Mouse (Mus musculus) midbrain, embryonic 12.5 days (tissue): Measurements from ENCODE around the gene Cep128. TPM values are rescaled to one million over a fixed set of nuclear protein-coding genes. Genes with fewer than 3 reads are reported as not detected.

ENCODE experiments used
- ATAC-seq: fragments of 200-750 bp; cut with Nextera tagmentation; 2 replicates; pipeline ENCODE4 v1.8.0; 2017; ENCODE audit warnings: low read depth, moderate TSS enrichment, moderate library complexity; ENCODE audit not compliant: low FRiP score
- H3K27ac ChIP-seq: fragments of 300-500 bp; sonication (generic); replicated peaks from 2 replicates; pipeline ENCODE4 v1.5.1; 2016; ENCODE audit warnings: mild to moderate bottlenecking
- H3K27me3 ChIP-seq: fragments of 300-500 bp; sonication (generic); 2 replicates; pipeline ENCODE4 v1.6.1; 2016; ENCODE audit warnings: mild to moderate bottlenecking
- H3K36me3 ChIP-seq: fragments of 300-500 bp; sonication (generic); 2 replicates; pipeline ENCODE4 v1.6.1; 2016
- H3K4me1 ChIP-seq: fragments of 300-500 bp; sonication (generic); 2 replicates; pipeline ENCODE4 v1.6.1; 2016
- H3K4me2 ChIP-seq: fragments of 300-500 bp; sonication (generic); replicated peaks from 2 replicates; pipeline ENCODE4 v1.6.1; 2016; ENCODE audit warnings: mild to moderate bottlenecking, moderate library complexity
- H3K4me3 ChIP-seq: fragments of 300-500 bp; sonication (generic); 2 replicates; pipeline ENCODE4 v1.5.1; 2016; ENCODE audit warnings: mild to moderate bottlenecking
- H3K9ac ChIP-seq: fragments of 300-500 bp; sonication (generic); replicated peaks from 2 replicates; pipeline ENCODE4 v1.6.1; 2016; ENCODE audit warnings: mild to moderate bottlenecking, moderate library complexity
- H3K9me3 ChIP-seq: fragments of 300-500 bp; sonication (generic); 2 replicates; pipeline ENCODE4 v1.6.1; 2016; ENCODE audit warnings: mild to moderate bottlenecking
- WGBS: fragments of 180-500 bp; shearing (Covaris S2); methylation state at CpG from one replicate; pipeline ENCODE4 v1.1.7; 2016; 5-methylcytosine and 5-hydroxymethylcytosine counted together
- polyA plus RNA-seq: library from polyadenylated mRNA; unstranded; fragments of >200 nt; fragmentation: Nextera tagmentation; extraction: Ambion mirVana; gene quantifications from 2 replicates; pipeline ENCODE4 v1.2.1, GENCODE M21; 2016

The Cep128 gene
- polyA plus RNA-seq, 1 experiment from 2014 or later, result 8.5 TPM

DNA sequence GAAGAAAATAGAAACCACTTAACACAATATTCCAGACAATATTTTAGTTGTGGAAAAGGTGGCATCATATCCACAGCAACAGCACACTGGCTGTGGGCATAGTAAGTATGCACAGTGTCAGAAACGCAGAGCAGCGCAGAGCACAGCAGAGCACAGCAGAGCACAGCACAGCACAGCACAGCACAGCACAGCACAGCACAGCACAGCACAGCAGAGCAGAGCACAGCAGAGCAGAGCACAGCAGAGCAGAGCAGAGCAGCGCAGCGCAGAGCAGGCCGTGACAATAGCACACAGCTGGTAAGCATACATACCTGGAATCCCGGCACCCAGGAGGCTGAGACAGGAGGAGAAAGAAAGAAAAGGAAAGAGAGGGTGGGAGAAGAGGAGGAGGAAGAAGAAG lies 129.4 kb downstream of the Cep128 start:
- WGBS, result 96% methylated on average over 6 of the region's 6 CpGs
- Histone ChIP-seq H3K27ac (no peak overlapping the region), H3K4me2 (no peak overlapping the region), H3K4me3 (no peak overlapping the region), H3K27me3 (no peaks in the 10 kb centered on the region), H3K4me1 (no peaks in the 10 kb centered on the region), H3K36me3 (peaks cover 3% of the 10 kb centered on the region; the same call in 1 of the 2 replicates), H3K9ac (no peak overlapping the region), H3K9me3 (no peaks in the 10 kb centered on the region)
- ATAC-seq, result 0 out of 2 replicates have a peak, but pooled peaks have one; percentile 41

GRCm38 (mm10) chr12:91220609-91221008 lies 163.6 kb downstream of the Cep128 start:
- H3K9ac ChIP-seq, result no peak overlapping the region
- no peaks in the 10 kb centered on the region for H3K9me3 ChIP-seq
- H3K36me3 ChIP-seq, result no peaks in the 10 kb centered on the region
- H3K4me1 ChIP-seq, result no peaks in the 10 kb centered on the region
- WGBS, result 93% methylated on average over 7 of the region's 7 CpGs
- no peak for ATAC-seq
- H3K4me2 ChIP-seq, result no peak overlapping the region
- no peak overlapping the region for H3K4me3 ChIP-seq
- H3K27me3 ChIP-seq, result no peaks in the 10 kb centered on the region
- H3K27ac ChIP-seq, result no peak overlapping the region

GRCm38 (mm10) chr12:91205550-91205949 lies 178.7 kb downstream of the Cep128 start:
- no peak for ATAC-seq
- H3K4me3 ChIP-seq, result no peak overlapping the region
- no peaks in the 10 kb centered on the region for H3K9me3 ChIP-seq
- H3K4me2 ChIP-seq, result no peak overlapping the region
- H3K27me3 ChIP-seq, result no peaks in the 10 kb centered on the region
- peaks cover 5% of the 10 kb centered on the region; the same call in 1 of the 2 replicates for H3K4me1 ChIP-seq
- no peaks in the 10 kb centered on the region for H3K36me3 ChIP-seq
- no peak overlapping the region for H3K9ac ChIP-seq
- WGBS, result 89% methylated on average over 3 of the region's 3 CpGs
- no peak overlapping the region for H3K27ac ChIP-seq

GRCm38 (mm10) chr12:91204330-91204729 lies 179.9 kb downstream of the Cep128 start:
- Histone ChIP-seq H3K9ac (no peak overlapping the region), H3K4me3 (no peak overlapping the region), H3K27me3 (no peaks in the 10 kb centered on the region), H3K27ac (no peak overlapping the region), H3K4me2 (no peak overlapping the region), H3K9me3 (no peaks in the 10 kb centered on the region), H3K36me3 (no peaks in the 10 kb centered on the region), H3K4me1 (peaks cover 5% of the 10 kb centered on the region; the same call in 1 of the 2 replicates)
- WGBS, result 80% methylated on average over 3 of the region's 3 CpGs
- ATAC-seq, result peak; percentile 60; the same call in 1 of the 2 replicates

DNA sequence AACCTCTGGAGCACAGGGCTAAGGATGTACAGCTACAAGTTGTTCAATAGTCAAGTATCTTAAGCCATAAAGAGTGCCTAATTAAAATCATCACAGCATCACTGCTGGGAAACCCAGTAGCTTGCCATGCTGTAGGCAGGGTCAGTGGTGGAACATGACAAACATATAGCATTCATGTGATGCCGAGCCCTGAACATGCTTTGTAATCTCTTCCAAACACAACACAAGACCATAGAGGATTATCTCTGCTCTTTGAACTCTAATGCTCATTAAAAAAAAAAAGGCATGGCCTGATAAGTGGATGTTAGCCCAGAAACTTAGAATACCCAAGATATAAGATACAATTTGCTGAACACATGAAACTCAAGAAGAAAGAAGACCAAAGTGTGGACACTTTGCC lies 181.7 kb downstream of the Cep128 start:
- Histone ChIP-seq H3K36me3 (no peaks in the 10 kb centered on the region), H3K4me3 (no peak overlapping the region), H3K9me3 (no peaks in the 10 kb centered on the region), H3K4me1 (peaks cover 5% of the 10 kb centered on the region; the same call in 1 of the 2 replicates), H3K27me3 (no peaks in the 10 kb centered on the region), H3K27ac (no peak overlapping the region), H3K9ac (no peak overlapping the region), H3K4me2 (no peak overlapping the region)
- no peak for ATAC-seq
- WGBS, result 78% methylated on average over 1 of the region's 1 CpGs

GRCm38 (mm10) chr12:91189111-91189510 lies 195.1 kb downstream of the Cep128 start:
- Histone ChIP-seq H3K27ac (no peak overlapping the region), H3K4me1 (no peaks in the 10 kb centered on the region), H3K36me3 (no peaks in the 10 kb centered on the region), H3K9ac (no peak overlapping the region), H3K27me3 (no peaks in the 10 kb centered on the region), H3K4me2 (no peak overlapping the region), H3K4me3 (no peak overlapping the region), H3K9me3 (no peaks in the 10 kb centered on the region)
- ATAC-seq, result no peak
- 30% methylated on average over 4 of the region's 4 CpGs for WGBS

DNA sequence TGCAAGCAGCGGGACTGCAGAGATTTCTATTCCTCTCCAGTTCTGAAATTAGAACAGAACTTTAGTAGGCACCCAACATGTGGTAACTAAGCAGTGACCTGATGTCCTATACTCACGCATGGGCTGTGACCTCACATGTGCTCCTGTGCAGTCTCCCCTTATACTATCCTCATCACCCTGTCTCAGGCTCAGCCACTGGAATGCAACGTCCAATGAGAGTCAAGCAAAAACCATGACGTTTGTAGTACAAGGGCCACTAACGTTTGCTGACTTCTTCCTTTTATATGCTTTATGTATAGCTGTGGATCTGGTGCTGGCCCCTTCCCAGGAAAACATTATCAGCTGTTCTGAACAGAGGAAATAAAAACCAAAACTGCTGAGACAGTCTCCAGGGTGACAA lies 198.6 kb downstream of the Cep128 start:
- ATAC-seq, result no peak
- WGBS, result 67% methylated on average over 5 of the region's 5 CpGs

GRCm38 (mm10) chr12:91184616-91185015 lies 199.6 kb downstream of the Cep128 start:
- H3K4me2 ChIP-seq, result no peak overlapping the region
- no peaks in the 10 kb centered on the region for H3K4me1 ChIP-seq
- 90% methylated on average over 1 of the region's 1 CpGs for WGBS
- H3K9me3 ChIP-seq, result no peaks in the 10 kb centered on the region
- no peak overlapping the region for H3K4me3 ChIP-seq
- H3K27ac ChIP-seq, result no peak overlapping the region
- H3K9ac ChIP-seq, result no peak overlapping the region
- no peak for ATAC-seq
- H3K27me3 ChIP-seq, result no peaks in the 10 kb centered on the region
- no peaks in the 10 kb centered on the region for H3K36me3 ChIP-seq

More for the DNA sequence above, 198.6 kb downstream of the Cep128 start:
- Histone ChIP-seq H3K36me3 (no peaks in the 10 kb centered on the region), H3K4me1 (no peaks in the 10 kb centered on the region), H3K4me2 (no peak overlapping the region), H3K9ac (no peak overlapping the region), H3K4me3 (no peak overlapping the region), H3K27ac (no peak overlapping the region), H3K27me3 (no peaks in the 10 kb centered on the region), H3K9me3 (no peaks in the 10 kb centered on the region)

GRCm38 (mm10) chr12:91183928-91184327 lies 200.3 kb downstream of the Cep128 start:
- no peak overlapping the region for H3K9ac ChIP-seq
- H3K27me3 ChIP-seq, result no peaks in the 10 kb centered on the region
- no peak overlapping the region for H3K4me3 ChIP-seq
- WGBS, result 71% methylated on average over 2 of the region's 2 CpGs
- H3K4me2 ChIP-seq, result no peak overlapping the region
- H3K27ac ChIP-seq, result no peak overlapping the region
- no peaks in the 10 kb centered on the region for H3K36me3 ChIP-seq
- H3K9me3 ChIP-seq, result no peaks in the 10 kb centered on the region
- H3K4me1 ChIP-seq, result no peaks in the 10 kb centered on the region
- ATAC-seq, result no peak

- Histone ChIP-seq H3K4me1 (no peaks in the 10 kb centered on the region), H3K4me3 (no peak overlapping the region), H3K27ac (no peak overlapping the region), H3K27me3 (no peaks in the 10 kb centered on the region), H3K36me3 (no peaks in the 10 kb centered on the region), H3K9ac (no peak overlapping the region), H3K9me3 (no peaks in the 10 kb centered on the region), H3K4me2 (no peak overlapping the region)
- no peak for ATAC-seq
- WGBS, result 86% methylated on average over 4 of the region's 4 CpGs
These were observed 200.8 kb downstream of the Cep128 start for GRCm38 (mm10) chr12:91183304-91183855.

GRCm38 (mm10) chr12:91176808-91177526 lies 207.2 kb downstream of the Cep128 start:
- no peak for ATAC-seq
- Histone ChIP-seq H3K4me3 (no peak overlapping the region), H3K36me3 (no peaks in the 10 kb centered on the region), H3K27me3 (no peaks in the 10 kb centered on the region), H3K27ac (no peak overlapping the region), H3K9ac (no peak overlapping the region), H3K4me2 (no peak overlapping the region), H3K4me1 (no peaks in the 10 kb centered on the region), H3K9me3 (no peaks in the 10 kb centered on the region)
- 81% methylated on average over 5 of the region's 5 CpGs for WGBS

GRCm38 (mm10) chr12:91171613-91172012 lies 212.6 kb downstream of the Cep128 start:
- Histone ChIP-seq H3K27me3 (no peaks in the 10 kb centered on the region), H3K9me3 (no peaks in the 10 kb centered on the region), H3K4me3 (no peak overlapping the region), H3K9ac (no peak overlapping the region), H3K27ac (no peak overlapping the region), H3K4me2 (no peak overlapping the region), H3K4me1 (no peaks in the 10 kb centered on the region), H3K36me3 (no peaks in the 10 kb centered on the region)
- WGBS, result 88% methylated on average over 3 of the region's 3 CpGs
- no peak for ATAC-seq
